Mouse (Mus musculus): ENCODE data around the gene Wfdc17.

GRCm38 (mm10) chr11:83692008-83692407 is 11.8 kb upstream of the Wfdc17 start:
- TF ChIP-seq CTCF (IDR thresholded peaks at IDR 0.05; ENCODE audit: borderline replicate concordance, extremely low read depth, insufficient read depth, insufficient read length) (no peak), POLR2A (IDR thresholded peaks at IDR 0.05; ENCODE audit: borderline replicate concordance, extremely low read depth, insufficient read depth, insufficient read length, poor library complexity, severe bottlenecking) (no peak)

All from brain, embryonic 14.5 days (tissue).